Mouse (Mus musculus): ENCODE results near the gene Tipin. TPM values are rescaled to one million over a fixed set of nuclear protein-coding genes. Genes with fewer than 3 reads are reported as not detected.
A peak's percentile ranks its signal among the peaks of the same experiment; 100 is the strongest.

Gene Tipin
- total and polyA plus RNA-seq, 2 experiments: 1.4 to 5.7 TPM

DNA sequence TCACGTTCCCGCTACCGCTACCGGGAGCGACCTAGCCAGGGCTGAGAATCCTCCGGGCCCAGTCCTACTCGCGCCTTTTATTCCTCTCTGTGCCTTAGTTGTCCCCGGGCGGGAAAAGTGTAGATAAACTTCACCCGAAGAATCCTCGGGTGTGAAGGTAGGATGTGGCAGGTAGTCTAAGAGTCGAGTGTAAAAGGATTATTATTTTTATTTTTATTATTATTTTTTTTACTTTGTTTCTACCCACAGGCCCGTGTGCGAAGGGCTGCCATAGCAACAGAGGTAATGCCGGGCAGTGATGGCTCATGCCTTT, 59.8 kb downstream of the Tipin start, which contains the start of gene Dis3l:
Gene Dis3l, minus strand, starts transcription at position 35 of the 313 bp plus-strand sequence.
- Histone ChIP-seq H3K36me3 (ENCODE audit: control insufficient read depth, insufficient read depth, low read length) (peaks cover 4% of the 10 kb centered on the region; the same call in 1 of the 2 replicates), H3K9ac (ENCODE audit: low read depth, low read length) (peak within 1 kb of the TSS; percentile 98), H3K4me1 (ENCODE audit: control insufficient read depth, insufficient read depth, low read length) (peaks cover 5% of the 10 kb centered on the region), H3K27ac (replicated peaks; ENCODE audit: insufficient read depth, low read depth, low read length) (peak within 1 kb of the TSS; percentile 93), H3K4me3 (ENCODE audit: insufficient read depth, low read depth, low read length) (peak within 1 kb of the TSS; percentile 89), H3K27me3 (ENCODE audit: control insufficient read depth, insufficient read depth, low read length) (no peaks in the 10 kb centered on the region), H3K79me2 (ENCODE audit: control insufficient read depth, insufficient read depth, low read length) (no peaks in the 10 kb centered on the region)
- 4% methylated on average over 16 of the region's 16 CpGs for WGBS
- TF ChIP-seq POLR2A (IDR thresholded peaks at IDR 0.05; ENCODE audit: extremely low read depth, insufficient read depth, low read length) (no peak), CTCF (IDR thresholded peaks at IDR 0.05; ENCODE audit: low read depth, low read length) (no peak)
- no peak for DNase-seq (ENCODE audit: extremely low read depth, low read depth, low spot score)

GRCm38 (mm10) chr9:64341671-64342070, 60.3 kb downstream of the Tipin start:
- Histone ChIP-seq H3K4me1 (ENCODE audit: control insufficient read depth, insufficient read depth, low read length) (peaks cover 5% of the 10 kb centered on the region), H3K27me3 (ENCODE audit: control insufficient read depth, insufficient read depth, low read length) (no peaks in the 10 kb centered on the region), H3K9ac (ENCODE audit: low read depth, low read length) (no peak overlapping the region), H3K36me3 (ENCODE audit: control insufficient read depth, insufficient read depth, low read length) (peaks cover 1% of the 10 kb centered on the region; the same call in 1 of the 2 replicates), H3K79me2 (ENCODE audit: control insufficient read depth, insufficient read depth, low read length) (no peaks in the 10 kb centered on the region), H3K4me3 (ENCODE audit: insufficient read depth, low read depth, low read length) (no peak overlapping the region), H3K27ac (replicated peaks; ENCODE audit: insufficient read depth, low read depth, low read length) (no peak overlapping the region)
- TF ChIP-seq POLR2A (IDR thresholded peaks at IDR 0.05; ENCODE audit: extremely low read depth, insufficient read depth, low read length) (no peak), CTCF (IDR thresholded peaks at IDR 0.05; ENCODE audit: low read depth, low read length) (no peak)
- 82% methylated on average over 8 of the region's 8 CpGs for WGBS
- no peak for DNase-seq (ENCODE audit: extremely low read depth, low read depth, low spot score)

- Histone ChIP-seq H3K4me3 (ENCODE audit: insufficient read depth, low read depth, low read length) (no peak overlapping the region), H3K9ac (ENCODE audit: low read depth, low read length) (no peak overlapping the region), H3K36me3 (ENCODE audit: control insufficient read depth, insufficient read depth, low read length) (no peaks in the 10 kb centered on the region), H3K4me1 (ENCODE audit: control insufficient read depth, insufficient read depth, low read length) (peaks cover 5% of the 10 kb centered on the region), H3K27ac (replicated peaks; ENCODE audit: insufficient read depth, low read depth, low read length) (no peak overlapping the region), H3K79me2 (ENCODE audit: control insufficient read depth, insufficient read depth, low read length) (no peaks in the 10 kb centered on the region), H3K27me3 (ENCODE audit: control insufficient read depth, insufficient read depth, low read length) (no peaks in the 10 kb centered on the region)
- WGBS: 94% methylated on average over 2 of the region's 2 CpGs
- DNase-seq (ENCODE audit: extremely low read depth, low read depth, low spot score): no peak
- TF ChIP-seq CTCF (IDR thresholded peaks at IDR 0.05; ENCODE audit: low read depth, low read length) (no peak), POLR2A (IDR thresholded peaks at IDR 0.05; ENCODE audit: extremely low read depth, insufficient read depth, low read length) (no peak)
These were observed 62.3 kb downstream of the Tipin start for GRCm38 (mm10) chr9:64343656-64344055.

DNA sequence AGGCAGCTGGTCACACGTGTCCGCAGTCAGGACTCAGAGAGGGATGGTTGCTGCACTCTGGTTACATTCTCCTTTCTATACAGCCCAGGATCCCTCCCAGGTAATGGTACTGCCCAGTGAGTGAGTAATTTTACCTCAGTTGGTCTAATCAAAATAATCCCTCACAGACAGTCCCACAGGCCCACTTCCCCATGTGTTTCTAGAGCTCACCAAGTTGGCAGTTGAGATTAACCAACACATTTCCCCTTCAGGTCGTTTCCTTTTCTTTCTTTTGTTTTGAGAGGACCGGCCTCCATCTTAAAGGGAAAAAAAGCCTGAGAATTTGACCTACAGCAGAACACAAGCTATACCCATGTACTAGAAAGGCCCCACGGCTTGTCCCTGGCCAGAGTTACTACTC, 64.5 kb downstream of the Tipin start:
- WGBS: 71% methylated on average over 5 of the region's 5 CpGs
- TF ChIP-seq CTCF (IDR thresholded peaks at IDR 0.05; ENCODE audit: low read depth, low read length): no peak
- TF ChIP-seq POLR2A (IDR thresholded peaks at IDR 0.05; ENCODE audit: extremely low read depth, insufficient read depth, low read length): no peak
- Histone ChIP-seq H3K27me3 (ENCODE audit: control insufficient read depth, insufficient read depth, low read length) (no peaks in the 10 kb centered on the region), H3K4me3 (ENCODE audit: insufficient read depth, low read depth, low read length) (no peak overlapping the region), H3K36me3 (ENCODE audit: control insufficient read depth, insufficient read depth, low read length) (no peaks in the 10 kb centered on the region), H3K4me1 (ENCODE audit: control insufficient read depth, insufficient read depth, low read length) (no peaks in the 10 kb centered on the region), H3K27ac (replicated peaks; ENCODE audit: insufficient read depth, low read depth, low read length) (no peak overlapping the region), H3K9ac (ENCODE audit: low read depth, low read length) (no peak overlapping the region), H3K79me2 (ENCODE audit: control insufficient read depth, insufficient read depth, low read length) (no peaks in the 10 kb centered on the region)
- no peak for DNase-seq (ENCODE audit: extremely low read depth, low read depth, low spot score)

GRCm38 (mm10) chr9:64347377-64347776, 66.0 kb downstream of the Tipin start:
- no peak for TF ChIP-seq CTCF (IDR thresholded peaks at IDR 0.05; ENCODE audit: low read depth, low read length)
- no peak for TF ChIP-seq POLR2A (IDR thresholded peaks at IDR 0.05; ENCODE audit: extremely low read depth, insufficient read depth, low read length)
- Histone ChIP-seq H3K27ac (replicated peaks; ENCODE audit: insufficient read depth, low read depth, low read length) (no peak overlapping the region), H3K36me3 (ENCODE audit: control insufficient read depth, insufficient read depth, low read length) (no peaks in the 10 kb centered on the region), H3K27me3 (ENCODE audit: control insufficient read depth, insufficient read depth, low read length) (no peaks in the 10 kb centered on the region), H3K4me3 (ENCODE audit: insufficient read depth, low read depth, low read length) (no peak overlapping the region), H3K79me2 (ENCODE audit: control insufficient read depth, insufficient read depth, low read length) (no peaks in the 10 kb centered on the region), H3K4me1 (ENCODE audit: control insufficient read depth, insufficient read depth, low read length) (no peaks in the 10 kb centered on the region), H3K9ac (ENCODE audit: low read depth, low read length) (no peak overlapping the region)
- 0% methylated on average over 1 of the region's 1 CpGs for WGBS
- peak; percentile 29 for DNase-seq (ENCODE audit: extremely low read depth, low read depth, low spot score)

DNA sequence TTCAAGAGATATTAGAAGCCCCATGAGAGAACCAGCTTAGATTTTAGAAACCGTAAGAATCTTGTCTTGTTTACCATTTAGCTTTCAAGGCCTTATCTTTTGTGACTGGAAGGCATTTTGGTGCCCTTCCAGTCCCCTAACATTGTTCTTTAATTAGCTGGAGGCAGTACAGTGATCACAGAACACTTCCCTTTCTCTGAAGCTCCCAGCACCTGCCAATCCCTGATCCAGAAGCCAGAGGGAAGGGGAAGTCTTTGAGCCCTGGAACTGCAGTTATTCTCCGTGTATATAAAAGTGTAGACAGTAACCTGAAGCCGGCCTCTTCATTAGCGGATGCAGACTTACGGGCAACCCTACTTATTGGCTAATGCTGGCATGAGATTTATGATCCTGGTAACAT, 68.1 kb downstream of the Tipin start:
- Histone ChIP-seq H3K4me3 (ENCODE audit: insufficient read depth, low read depth, low read length) (no peak overlapping the region), H3K36me3 (ENCODE audit: control insufficient read depth, insufficient read depth, low read length) (no peaks in the 10 kb centered on the region), H3K27me3 (ENCODE audit: control insufficient read depth, insufficient read depth, low read length) (no peaks in the 10 kb centered on the region), H3K79me2 (ENCODE audit: control insufficient read depth, insufficient read depth, low read length) (no peaks in the 10 kb centered on the region), H3K9ac (ENCODE audit: low read depth, low read length) (no peak overlapping the region), H3K4me1 (ENCODE audit: control insufficient read depth, insufficient read depth, low read length) (no peaks in the 10 kb centered on the region), H3K27ac (replicated peaks; ENCODE audit: insufficient read depth, low read depth, low read length) (no peak overlapping the region)
- no peak for DNase-seq (ENCODE audit: extremely low read depth, low read depth, low spot score)
- TF ChIP-seq POLR2A (IDR thresholded peaks at IDR 0.05; ENCODE audit: extremely low read depth, insufficient read depth, low read length): no peak
- TF ChIP-seq CTCF (IDR thresholded peaks at IDR 0.05; ENCODE audit: low read depth, low read length): no peak
- WGBS: 78% methylated on average over 5 of the region's 5 CpGs
